Mouse (Mus musculus) heart, embryonic 15.5 days (tissue): Measurements from ENCODE around the gene Smco4. TPM values are rescaled to one million over a fixed set of nuclear protein-coding genes. Genes with fewer than 3 reads are reported as not detected.

ENCODE experiments used
- ATAC-seq: fragments of 200-750 bp; cut with Nextera tagmentation; replicated peaks from 2 replicates; pipeline ENCODE4 v1.8.0; 2017; ENCODE audit warnings: low read depth, moderate TSS enrichment; ENCODE audit not compliant: insufficient number of reproducible peaks, insufficient read depth, low FRiP score
- H3K27ac ChIP-seq: fragments of 300-500 bp; sonication (generic); 2 replicates; pipeline ENCODE4 v1.5.1; 2015; ENCODE audit warnings: mild to moderate bottlenecking, inconsistent platforms
- H3K27me3 ChIP-seq: fragments of 300-500 bp; sonication (generic); 2 replicates; pipeline ENCODE4 v1.6.1; 2015; ENCODE audit warnings: inconsistent platforms
- H3K36me3 ChIP-seq: fragments of 300-500 bp; sonication (generic); 2 replicates; pipeline ENCODE4 v1.6.1; 2015; ENCODE audit warnings: mild to moderate bottlenecking, inconsistent platforms
- H3K4me1 ChIP-seq: fragments of 300-500 bp; sonication (generic); replicated peaks from 2 replicates; pipeline ENCODE4 v1.6.1; 2015; ENCODE audit warnings: inconsistent platforms
- H3K4me2 ChIP-seq: fragments of 300-500 bp; sonication (generic); 2 replicates; pipeline ENCODE4 v1.6.1; 2015; ENCODE audit warnings: inconsistent platforms, mild to moderate bottlenecking, moderate library complexity
- H3K4me3 ChIP-seq: fragments of 300-500 bp; sonication (generic); 2 replicates; pipeline ENCODE4 v1.5.1; 2015; ENCODE audit warnings: mild to moderate bottlenecking, inconsistent platforms
- H3K9ac ChIP-seq: fragments of 300-500 bp; sonication (generic); 2 replicates; pipeline ENCODE4 v1.6.1; 2015; ENCODE audit warnings: mild to moderate bottlenecking, inconsistent platforms
- H3K9me3 ChIP-seq: fragments of 300-500 bp; sonication (generic); replicated peaks from 2 replicates; pipeline ENCODE4 v1.6.1; 2016; ENCODE audit warnings: inconsistent platforms
- WGBS: fragments of 180-500 bp; shearing (Covaris S2); methylation state at CpG from one replicate; pipeline ENCODE4 v1.1.7; 2015; ENCODE audit warnings: mixed read lengths; 5-methylcytosine and 5-hydroxymethylcytosine counted together
- polyA plus RNA-seq: library from polyadenylated mRNA; unstranded; fragments of >200 nt; fragmentation: Nextera tagmentation; extraction: Ambion mirVana; gene quantifications from 2 replicates; pipeline ENCODE4 v1.2.1, GENCODE M21; 2015

Gene Smco4
- polyA plus RNA-seq, 1 experiment from 2014 or later, result 2.1 TPM

GRCm38 (mm10) chr9:15509363-15509762 is 16.1 kb downstream of the Smco4 start:
- no peaks in the 10 kb centered on the region for H3K27me3 ChIP-seq
- H3K27ac ChIP-seq, result no peak overlapping the region
- no peak overlapping the region for H3K9ac ChIP-seq
- peaks cover 40% of the 10 kb centered on the region for H3K4me1 ChIP-seq
- no peaks in the 10 kb centered on the region for H3K9me3 ChIP-seq
- no peaks in the 10 kb centered on the region for H3K36me3 ChIP-seq
- H3K4me3 ChIP-seq, result no peak overlapping the region
- ATAC-seq, result no peak
- 64% methylated on average over 3 of the region's 3 CpGs for WGBS
- no peak overlapping the region for H3K4me2 ChIP-seq

GRCm38 (mm10) chr9:15510557-15511310 is 17.5 kb downstream of the Smco4 start:
- ATAC-seq, result no peak
- Histone ChIP-seq H3K27ac (no peak overlapping the region), H3K4me2 (no peak overlapping the region), H3K9me3 (no peaks in the 10 kb centered on the region), H3K36me3 (no peaks in the 10 kb centered on the region), H3K27me3 (no peaks in the 10 kb centered on the region), H3K9ac (no peak overlapping the region), H3K4me1 (peaks cover 35% of the 10 kb centered on the region), H3K4me3 (no peak overlapping the region)
- 44% methylated on average over 3 of the region's 3 CpGs for WGBS

- 18% methylated on average over 7 of the region's 7 CpGs for WGBS
- ATAC-seq, result peak; percentile 53; the same call in 1 of the 2 replicates
- peaks cover 37% of the 10 kb centered on the region for H3K4me1 ChIP-seq
- H3K27ac ChIP-seq, result peak overlapping the region; percentile 39
- no peaks in the 10 kb centered on the region for H3K27me3 ChIP-seq
- no peaks in the 10 kb centered on the region for H3K9me3 ChIP-seq
- no peak overlapping the region for H3K9ac ChIP-seq
- H3K36me3 ChIP-seq, result no peaks in the 10 kb centered on the region
- H3K4me3 ChIP-seq, result no peak overlapping the region
- peak overlapping the region; percentile 28 for H3K4me2 ChIP-seq
Observed at GRCm38 (mm10) chr9:15512918-15513317, 19.7 kb downstream of the Smco4 start.

GRCm38 (mm10) chr9:15516007-15516406 is 22.8 kb downstream of the Smco4 start:
- Histone ChIP-seq H3K27ac (no peak overlapping the region), H3K36me3 (no peaks in the 10 kb centered on the region), H3K4me3 (no peak overlapping the region), H3K9me3 (no peaks in the 10 kb centered on the region), H3K4me2 (no peak overlapping the region), H3K4me1 (peaks cover 36% of the 10 kb centered on the region), H3K27me3 (no peaks in the 10 kb centered on the region), H3K9ac (no peak overlapping the region)
- 64% methylated on average over 2 of the region's 2 CpGs for WGBS
- ATAC-seq, result no peak

GRCm38 (mm10) chr9:15517979-15518378 is 24.7 kb downstream of the Smco4 start:
- Histone ChIP-seq H3K4me3 (no peak overlapping the region), H3K9me3 (no peaks in the 10 kb centered on the region), H3K9ac (no peak overlapping the region), H3K4me2 (no peak overlapping the region), H3K27me3 (no peaks in the 10 kb centered on the region), H3K4me1 (peaks cover 40% of the 10 kb centered on the region), H3K27ac (no peak overlapping the region), H3K36me3 (no peaks in the 10 kb centered on the region)
- 72% methylated on average over 4 of the region's 4 CpGs for WGBS
- no peak for ATAC-seq

GRCm38 (mm10) chr9:15522348-15522747 is 29.1 kb downstream of the Smco4 start:
- no peaks in the 10 kb centered on the region for H3K27me3 ChIP-seq
- H3K36me3 ChIP-seq, result no peaks in the 10 kb centered on the region
- no peaks in the 10 kb centered on the region for H3K9me3 ChIP-seq
- ATAC-seq, result no peak
- no peak overlapping the region for H3K4me3 ChIP-seq
- peaks cover 40% of the 10 kb centered on the region for H3K4me1 ChIP-seq
- no peak overlapping the region for H3K27ac ChIP-seq
- 81% methylated on average over 10 of the region's 10 CpGs for WGBS
- no peak overlapping the region for H3K4me2 ChIP-seq
- no peak overlapping the region for H3K9ac ChIP-seq

- H3K27ac ChIP-seq, result no peak overlapping the region
- H3K9me3 ChIP-seq, result no peaks in the 10 kb centered on the region
- ATAC-seq, result no peak
- H3K4me1 ChIP-seq, result peaks cover 46% of the 10 kb centered on the region
- H3K4me3 ChIP-seq, result no peak overlapping the region
- 46% methylated on average over 5 of the region's 5 CpGs for WGBS
- H3K4me2 ChIP-seq, result no peak overlapping the region
- no peak overlapping the region for H3K9ac ChIP-seq
- no peaks in the 10 kb centered on the region for H3K27me3 ChIP-seq
- H3K36me3 ChIP-seq, result no peaks in the 10 kb centered on the region
Observed at GRCm38 (mm10) chr9:15522887-15523286, 29.7 kb downstream of the Smco4 start.

GRCm38 (mm10) chr9:15523646-15524045 is 30.4 kb downstream of the Smco4 start:
- Histone ChIP-seq H3K36me3 (no peaks in the 10 kb centered on the region), H3K4me2 (no peak overlapping the region), H3K4me3 (no peak overlapping the region), H3K9ac (no peak overlapping the region), H3K9me3 (no peaks in the 10 kb centered on the region), H3K27ac (no peak overlapping the region), H3K4me1 (peaks cover 51% of the 10 kb centered on the region), H3K27me3 (no peaks in the 10 kb centered on the region)
- no peak for ATAC-seq
- 83% methylated on average over 6 of the region's 6 CpGs for WGBS

GRCm38 (mm10) chr9:15525246-15525645 is 32.0 kb downstream of the Smco4 start:
- H3K9me3 ChIP-seq, result no peaks in the 10 kb centered on the region
- no peaks in the 10 kb centered on the region for H3K27me3 ChIP-seq
- ATAC-seq, result peak; percentile 71
- peaks cover 67% of the 10 kb centered on the region for H3K4me1 ChIP-seq
- no peak overlapping the region for H3K4me3 ChIP-seq
- H3K4me2 ChIP-seq, result peak overlapping the region; percentile 22; the same call in 1 of the 2 replicates
- peak overlapping the region; percentile 62 for H3K27ac ChIP-seq
- 26% methylated on average over 8 of the region's 8 CpGs for WGBS
- no peaks in the 10 kb centered on the region for H3K36me3 ChIP-seq
- no peak overlapping the region for H3K9ac ChIP-seq

- H3K27ac ChIP-seq, result 0 out of 2 replicates have a peak overlapping the region, but pooled peaks have one; percentile 11
Observed at GRCm38 (mm10) chr9:15526539-15526938, 33.3 kb downstream of the Smco4 start.

GRCm38 (mm10) chr9:15527846-15528245 is 34.6 kb downstream of the Smco4 start:
- Histone ChIP-seq H3K9ac (no peak overlapping the region), H3K36me3 (no peaks in the 10 kb centered on the region), H3K27ac (0 out of 2 replicates have a peak overlapping the region, but pooled peaks have one; percentile 3), H3K4me3 (no peak overlapping the region), H3K4me1 (peaks cover 53% of the 10 kb centered on the region), H3K4me2 (no peak overlapping the region), H3K9me3 (no peaks in the 10 kb centered on the region), H3K27me3 (no peaks in the 10 kb centered on the region)
- WGBS, result 59% methylated on average over 6 of the region's 6 CpGs
- no peak for ATAC-seq

More at GRCm38 (mm10) chr9:15526539-15526938, 33.3 kb downstream of the Smco4 start:
- no peaks in the 10 kb centered on the region for H3K27me3 ChIP-seq
- 67% methylated on average over 7 of the region's 7 CpGs for WGBS
- no peak overlapping the region for H3K9ac ChIP-seq
- H3K4me2 ChIP-seq, result no peak overlapping the region
- no peak for ATAC-seq
- no peaks in the 10 kb centered on the region for H3K36me3 ChIP-seq
- H3K4me3 ChIP-seq, result no peak overlapping the region
- H3K4me1 ChIP-seq, result peaks cover 62% of the 10 kb centered on the region
- no peaks in the 10 kb centered on the region for H3K9me3 ChIP-seq

GRCm38 (mm10) chr9:15528368-15528767 is 35.1 kb downstream of the Smco4 start:
- Histone ChIP-seq H3K4me1 (peaks cover 51% of the 10 kb centered on the region), H3K27ac (0 out of 2 replicates have a peak overlapping the region, but pooled peaks have one; percentile 3)
- 36% methylated on average over 7 of the region's 7 CpGs for WGBS

More at GRCm38 (mm10) chr9:15528368-15528767, 35.1 kb downstream of the Smco4 start:
- Histone ChIP-seq H3K9me3 (no peaks in the 10 kb centered on the region), H3K4me2 (no peak overlapping the region), H3K9ac (no peak overlapping the region), H3K36me3 (no peaks in the 10 kb centered on the region), H3K27me3 (no peaks in the 10 kb centered on the region), H3K4me3 (no peak overlapping the region)
- no peak for ATAC-seq
